Mouse (Mus musculus): ENCODE data around the gene Fmnl3. TPM values are rescaled to one million over a fixed set of nuclear protein-coding genes. Genes with fewer than 3 reads are reported as not detected.

Fmnl3 gene
- polyA plus RNA-seq, 1 experiment, result 10.7 TPM

GRCm38 (mm10) chr15:99318071-99318470, 52.2 kb downstream of the Fmnl3 start:
- H3K4me3 ChIP-seq (replicated peaks; ENCODE audit: insufficient read depth, low read depth, low read length), result no peak overlapping the region
- WGBS, result 78% methylated on average over 6 of the region's 6 CpGs
- peak in 1 of 2 experiments; percentile 25 for DNase-seq
- TF ChIP-seq CTCF (IDR thresholded peaks at IDR 0.05; ENCODE audit: borderline replicate concordance, insufficient read depth, low read depth, low read length), result no peak
- no peak for TF ChIP-seq POLR2A (IDR thresholded peaks at IDR 0.05; ENCODE audit: borderline replicate concordance, insufficient read depth, low read length)
- H3K27me3 ChIP-seq (ENCODE audit: control insufficient read depth, insufficient read depth, low read length), result no peaks in the 10 kb centered on the region
- peaks cover 30% of the 10 kb centered on the region for H3K4me1 ChIP-seq (ENCODE audit: control insufficient read depth, insufficient read depth, low read length)
- 0 out of 2 replicates have a peak overlapping the region, but pooled peaks have one; percentile 17 for H3K27ac ChIP-seq (ENCODE audit: insufficient read depth, low read length)

- Histone ChIP-seq H3K27me3 (ENCODE audit: control insufficient read depth, insufficient read depth, low read length) (no peaks in the 10 kb centered on the region), H3K4me1 (ENCODE audit: control insufficient read depth, insufficient read depth, low read length) (peaks cover 30% of the 10 kb centered on the region), H3K4me3 (replicated peaks; ENCODE audit: insufficient read depth, low read depth, low read length) (no peak overlapping the region), H3K27ac (ENCODE audit: insufficient read depth, low read length) (no peak overlapping the region)
- WGBS, result 59% methylated on average over 2 of the region's 2 CpGs
- DNase-seq, result peak in 1 of 2 experiments; percentile 14
- TF ChIP-seq CTCF (IDR thresholded peaks at IDR 0.05; ENCODE audit: borderline replicate concordance, insufficient read depth, low read depth, low read length) (no peak), POLR2A (IDR thresholded peaks at IDR 0.05; ENCODE audit: borderline replicate concordance, insufficient read depth, low read length) (no peak)
These were observed 53.0 kb downstream of the Fmnl3 start for GRCm38 (mm10) chr15:99317267-99317651.

- Histone ChIP-seq H3K4me3 (replicated peaks; ENCODE audit: insufficient read depth, low read depth, low read length) (no peak overlapping the region), H3K27ac (ENCODE audit: insufficient read depth, low read length) (0 out of 2 replicates have a peak overlapping the region, but pooled peaks have one; percentile 5), H3K4me1 (ENCODE audit: control insufficient read depth, insufficient read depth, low read length) (peaks cover 30% of the 10 kb centered on the region), H3K27me3 (ENCODE audit: control insufficient read depth, insufficient read depth, low read length) (no peaks in the 10 kb centered on the region)
- TF ChIP-seq CTCF (IDR thresholded peaks at IDR 0.05; ENCODE audit: borderline replicate concordance, insufficient read depth, low read depth, low read length), result peak; percentile 85
- no peak for TF ChIP-seq POLR2A (IDR thresholded peaks at IDR 0.05; ENCODE audit: borderline replicate concordance, insufficient read depth, low read length)
- 73% methylated on average over 16 of the region's 16 CpGs for WGBS
- peak; percentile 68 to 79 for DNase-seq
These were observed 53.7 kb downstream of the Fmnl3 start for GRCm38 (mm10) chr15:99316314-99317266.

- Histone ChIP-seq H3K27ac (ENCODE audit: insufficient read depth, low read length) (no peak overlapping the region), H3K4me3 (replicated peaks; ENCODE audit: insufficient read depth, low read depth, low read length) (no peak overlapping the region), H3K27me3 (ENCODE audit: control insufficient read depth, insufficient read depth, low read length) (no peaks in the 10 kb centered on the region), H3K4me1 (ENCODE audit: control insufficient read depth, insufficient read depth, low read length) (peaks cover 24% of the 10 kb centered on the region)
- TF ChIP-seq POLR2A (IDR thresholded peaks at IDR 0.05; ENCODE audit: borderline replicate concordance, insufficient read depth, low read length), result no peak
- TF ChIP-seq CTCF (IDR thresholded peaks at IDR 0.05; ENCODE audit: borderline replicate concordance, insufficient read depth, low read depth, low read length), result no peak
- WGBS, result 87% methylated on average over 16 of the region's 16 CpGs
- no peak for DNase-seq
These were observed 55.4 kb downstream of the Fmnl3 start for GRCm38 (mm10) chr15:99314891-99315290.

- TF ChIP-seq POLR2A (IDR thresholded peaks at IDR 0.05; ENCODE audit: borderline replicate concordance, insufficient read depth, low read length) (no peak), CTCF (IDR thresholded peaks at IDR 0.05; ENCODE audit: borderline replicate concordance, insufficient read depth, low read depth, low read length) (no peak)
- Histone ChIP-seq H3K27ac (ENCODE audit: insufficient read depth, low read length) (no peak overlapping the region), H3K4me1 (ENCODE audit: control insufficient read depth, insufficient read depth, low read length) (no peaks in the 10 kb centered on the region), H3K27me3 (ENCODE audit: control insufficient read depth, insufficient read depth, low read length) (no peaks in the 10 kb centered on the region), H3K4me3 (replicated peaks; ENCODE audit: insufficient read depth, low read depth, low read length) (no peak overlapping the region)
- WGBS, result 86% methylated on average over 5 of the region's 5 CpGs
- DNase-seq, result no peak
These were observed 59.7 kb downstream of the Fmnl3 start for GRCm38 (mm10) chr15:99310617-99311016.

- DNase-seq, result no peak
- WGBS, result 85% methylated on average over 9 of the region's 9 CpGs
- no peaks in the 10 kb centered on the region for H3K27me3 ChIP-seq (ENCODE audit: control insufficient read depth, insufficient read depth, low read length)
- no peak for TF ChIP-seq CTCF (IDR thresholded peaks at IDR 0.05; ENCODE audit: borderline replicate concordance, insufficient read depth, low read depth, low read length)
- no peak for TF ChIP-seq POLR2A (IDR thresholded peaks at IDR 0.05; ENCODE audit: borderline replicate concordance, insufficient read depth, low read length)
- no peak overlapping the region for H3K4me3 ChIP-seq (replicated peaks; ENCODE audit: insufficient read depth, low read depth, low read length)
- no peaks in the 10 kb centered on the region for H3K4me1 ChIP-seq (ENCODE audit: control insufficient read depth, insufficient read depth, low read length)
- no peak overlapping the region for H3K27ac ChIP-seq (ENCODE audit: insufficient read depth, low read length)
These were observed 60.7 kb downstream of the Fmnl3 start for GRCm38 (mm10) chr15:99309549-99309948.

- TF ChIP-seq POLR2A (IDR thresholded peaks at IDR 0.05; ENCODE audit: borderline replicate concordance, insufficient read depth, low read length) (no peak), CTCF (IDR thresholded peaks at IDR 0.05; ENCODE audit: borderline replicate concordance, insufficient read depth, low read depth, low read length) (no peak)
- Histone ChIP-seq H3K4me1 (ENCODE audit: control insufficient read depth, insufficient read depth, low read length) (no peaks in the 10 kb centered on the region), H3K4me3 (replicated peaks; ENCODE audit: insufficient read depth, low read depth, low read length) (no peak overlapping the region), H3K27me3 (ENCODE audit: control insufficient read depth, insufficient read depth, low read length) (no peaks in the 10 kb centered on the region), H3K27ac (ENCODE audit: insufficient read depth, low read length) (no peak overlapping the region)
- DNase-seq, result no peak
- WGBS, result 83% methylated on average over 9 of the region's 9 CpGs
These were observed 62.8 kb downstream of the Fmnl3 start for GRCm38 (mm10) chr15:99307476-99307875.

- TF ChIP-seq POLR2A (IDR thresholded peaks at IDR 0.05; ENCODE audit: borderline replicate concordance, insufficient read depth, low read length) (no peak), CTCF (IDR thresholded peaks at IDR 0.05; ENCODE audit: borderline replicate concordance, insufficient read depth, low read depth, low read length) (no peak)
- Histone ChIP-seq H3K27me3 (ENCODE audit: control insufficient read depth, insufficient read depth, low read length) (no peaks in the 10 kb centered on the region), H3K4me3 (replicated peaks; ENCODE audit: insufficient read depth, low read depth, low read length) (peak overlapping the region; percentile 98), H3K4me1 (ENCODE audit: control insufficient read depth, insufficient read depth, low read length) (no peaks in the 10 kb centered on the region), H3K27ac (ENCODE audit: insufficient read depth, low read length) (no peak overlapping the region)
- WGBS, result 21% methylated on average over 5 of the region's 5 CpGs
- DNase-seq, result peak in 1 of 2 experiments; percentile 23
These were observed 74.1 kb downstream of the Fmnl3 start for GRCm38 (mm10) chr15:99296213-99296612.
